Mouse (Mus musculus) cerebellum, adult 11-12 months (tissue): ENCODE data around the gene Maea.

Experiments used
- DNase-seq: peaks from one replicate; pipeline ENCODE4 v3.0.0; 2022

The Maea gene

GRCm38 (mm10) chr5:33363263-33363662 lies 28.0 kb downstream of the Maea start:
- DNase-seq = no peak

- DNase-seq = peak; percentile 28
Observed at GRCm38 (mm10) chr5:33368651-33369050, 33.3 kb downstream of the Maea start.

DNA sequence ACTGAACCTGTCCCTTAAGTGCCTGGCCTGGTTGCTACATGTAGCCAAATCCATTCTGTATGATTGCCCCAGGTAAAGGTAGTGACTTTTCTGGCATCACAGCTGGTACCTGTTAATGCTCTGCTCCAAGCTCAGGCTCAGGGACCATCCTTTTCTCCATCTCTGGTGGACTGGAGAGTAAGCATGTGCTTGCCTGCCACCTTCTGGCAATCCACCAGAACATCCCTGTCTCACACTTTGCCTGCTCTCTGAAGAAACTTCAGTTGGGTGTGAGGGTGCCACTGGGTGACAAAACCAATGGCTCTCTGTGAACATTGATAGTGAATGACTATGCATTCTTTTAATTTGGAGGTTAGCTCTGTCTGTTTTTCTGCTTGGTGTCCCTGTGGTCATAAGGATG lies 35.8 kb downstream of the Maea start:
- no peak for DNase-seq

GRCm38 (mm10) chr5:33371668-33372067 lies 36.4 kb downstream of the Maea start:
- DNase-seq = no peak

DNA sequence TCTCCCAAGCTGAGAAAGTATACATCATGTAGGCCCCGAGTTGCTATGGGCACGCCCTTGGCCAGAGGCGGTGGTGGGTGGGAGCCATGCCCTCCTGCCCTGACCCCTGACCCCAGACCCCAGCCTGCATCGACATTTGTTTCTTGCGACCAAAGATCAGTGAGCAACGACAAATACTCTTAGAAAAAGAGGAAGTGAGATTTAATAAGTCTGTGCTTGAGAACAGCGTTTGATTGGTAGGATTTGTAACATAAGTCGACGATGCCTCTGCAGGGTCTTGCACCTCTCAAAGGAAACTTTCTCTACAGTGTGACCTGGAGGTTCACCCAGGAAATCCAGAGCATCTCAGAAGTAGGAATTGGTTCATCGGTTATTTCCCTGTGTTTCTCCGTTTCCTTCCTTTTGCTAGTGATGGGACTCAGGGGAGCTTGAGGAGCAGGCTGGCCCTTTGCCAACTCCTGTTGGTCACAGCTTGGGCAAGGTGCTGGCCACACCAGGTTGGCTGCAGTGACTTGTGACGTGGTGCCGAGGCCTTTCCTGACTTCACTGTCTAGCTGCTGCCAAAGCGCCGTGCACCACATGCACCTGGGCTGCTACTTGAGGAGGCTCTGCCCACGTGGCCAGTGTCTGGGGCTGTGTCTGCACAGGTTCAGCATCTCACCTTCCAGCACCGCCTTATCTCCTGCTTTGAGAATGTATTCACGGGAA lies 37.2 kb downstream of the Maea start:
- peak; percentile 57 for DNase-seq

- no peak for DNase-seq
Observed at GRCm38 (mm10) chr5:33377176-33377575, 41.9 kb downstream of the Maea start.

- peak; percentile 69 for DNase-seq
Observed at GRCm38 (mm10) chr5:33377801-33378301, 42.5 kb downstream of the Maea start.

GRCm38 (mm10) chr5:33378302-33378854 lies 43.1 kb downstream of the Maea start, which contains the start of gene Uvssa:
Uvssa (plus strand) TSS chr5:33378549.
- peak; percentile 98 for DNase-seq

DNA sequence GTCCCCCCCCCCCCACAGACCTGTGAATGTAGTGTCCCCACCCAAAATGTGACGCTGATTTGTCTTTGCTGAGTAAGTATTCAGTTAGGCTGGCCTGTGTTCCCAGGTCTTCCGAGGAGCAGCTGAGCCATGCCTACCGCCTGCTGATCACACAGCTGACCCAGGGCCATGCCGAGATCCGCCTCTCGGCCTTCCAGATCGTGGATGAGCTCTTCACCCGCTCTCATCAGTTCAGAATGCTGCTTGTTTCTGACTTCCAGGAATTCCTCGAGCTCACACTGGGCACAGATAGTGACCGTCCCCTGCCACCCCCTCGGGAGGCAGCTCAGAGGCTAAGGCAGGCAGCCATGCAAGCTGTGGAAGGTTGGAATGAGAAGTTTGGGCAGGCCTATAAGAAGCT lies 52.2 kb downstream of the Maea start:
- peak; percentile 41 for DNase-seq

DNA sequence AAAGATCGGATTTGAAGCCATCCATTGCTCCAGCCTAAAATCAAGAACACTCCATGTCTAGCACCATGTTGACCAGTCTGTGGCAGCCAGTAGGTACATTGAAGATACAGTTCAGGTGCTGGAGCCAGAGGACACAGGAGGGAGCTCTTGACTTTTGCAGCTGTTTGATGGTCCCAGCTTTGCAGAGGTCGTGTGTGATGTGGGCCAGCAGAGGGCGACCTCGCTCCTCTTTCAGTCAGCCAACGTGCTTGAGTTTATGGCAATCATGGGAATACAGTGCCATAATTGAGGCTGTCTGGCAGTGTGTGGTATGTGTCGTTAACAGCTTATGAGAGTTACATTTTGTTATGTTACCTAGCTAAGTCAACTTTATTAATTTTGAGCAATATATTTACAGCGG lies 58.5 kb downstream of the Maea start:
- peak; percentile 52 for DNase-seq

DNA sequence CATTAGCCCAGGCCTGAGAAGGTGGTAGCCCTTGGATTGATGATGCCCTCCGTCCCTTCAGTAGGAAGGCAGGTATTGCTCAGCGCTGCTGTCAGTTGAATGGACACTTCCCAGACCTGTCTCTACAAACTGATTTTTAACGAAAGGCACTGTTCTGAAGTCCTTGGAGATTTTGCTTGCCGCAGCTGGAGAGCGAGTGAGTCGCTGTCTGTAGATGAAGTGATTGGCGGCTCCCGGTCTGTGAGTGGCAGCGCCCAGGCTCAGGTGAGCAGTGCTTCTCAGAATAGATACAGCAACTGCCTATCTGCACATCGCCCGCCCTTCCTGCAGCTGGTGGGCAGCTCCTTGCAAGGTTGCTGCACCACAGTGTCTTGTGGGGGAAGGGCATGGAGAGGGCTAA lies 60.4 kb downstream of the Maea start:
- DNase-seq = no peak

GRCm38 (mm10) chr5:33396828-33397227 lies 61.5 kb downstream of the Maea start:
- no peak for DNase-seq

DNA sequence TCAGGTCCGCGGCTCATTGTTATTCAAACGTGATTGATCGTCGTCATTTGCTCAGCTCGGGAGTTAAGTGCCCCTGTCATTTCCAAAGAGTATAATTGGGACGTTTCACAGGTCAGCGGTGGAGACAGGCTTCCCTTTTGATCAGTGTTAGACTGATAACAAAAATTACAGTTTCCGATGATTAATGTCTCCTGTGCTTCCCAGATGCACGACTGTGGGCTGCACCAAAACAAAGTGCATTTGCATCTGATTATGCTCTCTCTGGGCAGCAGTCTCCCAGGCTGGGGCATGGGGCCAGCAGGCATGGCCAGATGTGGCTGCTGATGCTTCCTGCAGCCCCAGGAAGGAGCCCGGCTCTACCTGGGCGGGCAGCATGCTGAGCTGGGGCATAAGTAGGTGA lies 65.5 kb downstream of the Maea start:
- DNase-seq = no peak

- DNase-seq = no peak
Observed at GRCm38 (mm10) chr5:33420313-33420712, 85.0 kb downstream of the Maea start.
